Mouse (Mus musculus) WW6 (cell line): ENCODE data around the gene Thsd7a.

Experiments used
- DNase-seq: peaks from one replicate; pipeline ENCODE4 v3.0.0-alpha.2; 2013; ENCODE audit warnings: low read depth, low spot score

Thsd7a gene

GRCm38 (mm10) chr6:12693239-12693638 is 56.0 kb downstream of the Thsd7a start:
- no peak for DNase-seq

DNA sequence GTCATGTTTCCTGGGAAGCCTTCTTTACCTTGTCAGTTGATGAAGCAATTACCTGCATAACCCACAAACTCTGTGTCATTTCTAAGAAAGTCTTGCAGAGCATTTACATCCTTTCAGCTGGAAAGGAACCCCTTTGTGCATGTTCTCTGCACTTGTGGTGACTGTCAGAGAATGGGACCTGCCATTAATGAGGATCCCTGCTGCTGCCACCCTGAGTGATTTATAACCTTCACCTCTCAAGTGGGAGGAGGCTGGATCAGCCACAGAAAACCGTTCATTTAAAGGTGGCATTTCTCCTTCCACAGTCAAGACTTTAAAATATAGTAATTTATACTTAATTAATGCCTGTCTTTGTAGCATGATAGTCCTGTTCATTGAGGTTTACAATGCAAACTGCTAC is 99.6 kb downstream of the Thsd7a start:
- DNase-seq = no peak

GRCm38 (mm10) chr6:12628637-12629246 is 120.5 kb downstream of the Thsd7a start:
- DNase-seq = no peak

DNA sequence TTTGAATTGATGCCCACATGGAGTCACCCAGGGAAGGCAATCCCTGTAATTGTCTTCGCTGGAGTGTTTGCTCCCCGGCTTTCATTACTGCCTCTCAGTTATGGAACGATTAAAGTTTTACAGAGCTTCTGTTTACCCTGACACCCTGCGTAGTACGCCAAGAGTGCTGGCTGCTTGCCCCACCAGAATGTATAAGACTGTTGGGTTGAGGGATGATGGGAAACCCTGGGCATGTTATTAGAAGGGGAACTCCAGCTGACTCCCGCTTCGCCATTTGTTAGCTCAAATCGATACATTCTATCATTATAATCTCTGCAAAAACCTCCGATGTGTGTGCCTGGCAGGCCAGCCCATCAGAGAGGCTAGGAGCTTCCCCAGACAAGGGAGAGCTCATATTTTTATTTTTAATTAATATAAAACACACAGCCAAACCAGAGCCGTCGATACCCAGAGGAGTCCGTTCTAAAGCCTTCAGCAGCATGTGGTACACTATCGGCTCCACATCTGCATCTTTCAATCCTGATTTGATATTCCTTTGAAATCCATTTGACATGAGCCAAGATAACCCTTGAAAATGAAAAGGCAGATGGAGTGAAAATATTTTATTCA is 142.5 kb downstream of the Thsd7a start:
- no peak for DNase-seq

DNA sequence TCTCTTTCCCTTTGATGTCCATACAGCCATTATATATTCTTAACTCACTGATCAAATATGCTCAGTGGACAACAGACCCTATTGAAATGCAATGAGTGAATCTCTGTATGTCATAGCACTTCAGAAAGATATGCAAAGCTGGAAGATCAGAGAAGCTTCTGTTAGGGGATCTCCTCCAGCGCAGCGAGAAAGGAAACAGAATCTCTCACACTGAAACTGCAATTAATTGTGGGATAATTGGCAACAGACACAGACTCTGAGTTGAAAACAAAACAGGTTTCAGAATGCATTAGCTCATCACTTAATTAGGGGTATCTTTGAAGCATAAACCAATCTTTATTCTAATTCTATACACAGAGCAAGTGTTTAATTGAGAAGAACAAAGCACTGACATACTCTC is 146.3 kb downstream of the Thsd7a start:
- no peak for DNase-seq

DNA sequence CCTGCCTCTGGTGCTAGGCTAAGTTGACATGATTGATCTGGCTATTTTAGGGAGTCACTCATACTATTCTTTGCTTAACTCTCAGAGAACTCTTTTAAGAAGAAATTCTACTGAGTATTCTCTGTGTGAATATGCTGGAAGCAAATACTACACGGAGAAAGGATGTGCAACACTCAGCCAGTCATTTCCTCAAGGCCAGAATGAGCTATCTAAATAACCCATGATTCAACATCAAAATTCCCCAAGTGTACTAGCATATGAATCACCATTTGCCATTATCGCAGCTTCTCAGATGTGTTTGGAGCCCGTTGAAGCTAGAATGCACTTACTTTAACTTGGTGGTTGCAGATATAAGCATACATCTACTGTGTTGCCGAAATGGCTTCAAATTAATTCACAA is 147.0 kb downstream of the Thsd7a start:
- DNase-seq = no peak

GRCm38 (mm10) chr6:12584456-12584855 is 164.8 kb downstream of the Thsd7a start:
- DNase-seq = no peak

DNA sequence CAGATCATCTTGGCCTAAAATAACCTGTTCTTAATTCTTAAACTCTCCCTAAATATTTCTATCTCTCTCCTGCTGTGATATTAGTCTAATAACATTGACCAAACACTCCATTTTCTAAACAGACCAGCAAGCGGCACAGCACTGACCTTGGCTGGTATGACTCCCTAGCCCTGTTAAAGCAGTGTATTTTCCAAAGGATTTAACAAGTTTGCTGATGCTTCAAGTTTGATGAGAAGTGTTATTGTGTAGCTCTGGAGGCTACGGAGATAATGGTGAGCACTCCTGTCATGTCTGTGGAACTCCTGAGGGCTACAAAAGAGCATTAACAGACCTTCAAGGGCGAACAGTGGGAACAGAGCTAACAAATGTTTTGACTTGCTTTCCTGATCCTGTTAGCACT is 168.1 kb downstream of the Thsd7a start:
- no peak for DNase-seq

DNA sequence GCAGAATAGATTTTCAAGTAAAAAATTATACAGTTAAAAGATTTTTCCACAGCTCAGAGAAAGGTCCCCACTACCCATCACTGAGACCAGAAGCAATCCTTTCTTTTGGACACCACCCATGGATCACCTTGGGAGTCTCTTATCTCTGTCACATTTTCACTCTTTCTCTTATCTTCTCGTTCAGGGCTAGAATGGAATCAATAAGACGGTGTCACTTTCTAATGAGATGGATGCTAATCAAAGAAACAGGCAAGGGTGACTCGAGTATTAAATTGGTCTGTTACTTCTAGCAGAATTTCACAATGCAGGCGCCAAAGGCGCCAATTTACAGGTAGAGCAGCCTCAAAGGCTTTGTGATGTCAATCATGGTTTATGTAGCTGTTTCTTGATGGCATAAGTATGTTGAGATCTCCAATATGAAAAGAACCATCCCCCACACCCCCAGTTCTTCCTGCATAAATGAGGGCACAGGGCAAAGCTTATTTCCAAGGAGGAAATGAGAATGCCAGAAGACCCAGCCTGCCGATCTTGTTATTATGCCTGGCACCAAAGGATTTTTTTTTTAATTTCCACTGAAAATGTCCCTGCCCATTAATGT is 173.5 kb downstream of the Thsd7a start:
- no peak for DNase-seq

GRCm38 (mm10) chr6:12572202-12572601 is 177.0 kb downstream of the Thsd7a start:
- no peak for DNase-seq

DNA sequence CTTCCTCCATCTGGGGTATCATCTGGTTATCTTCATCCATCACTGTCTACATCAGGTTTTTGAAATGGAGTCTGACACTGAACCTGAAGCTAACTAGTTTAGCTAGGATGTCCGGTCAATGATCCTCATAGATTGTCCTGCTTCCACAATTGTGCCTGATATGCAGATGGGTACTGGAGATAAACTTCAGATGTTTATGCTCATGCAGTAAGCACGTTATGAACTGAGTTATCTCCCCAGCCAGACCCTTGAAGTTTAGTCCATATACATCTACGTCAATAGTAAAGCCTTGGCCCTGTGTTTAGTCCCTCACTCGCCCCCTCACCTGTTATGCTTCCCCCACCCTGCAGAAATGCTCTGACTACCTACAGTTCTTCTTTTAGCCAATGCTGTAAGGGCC is 184.1 kb downstream of the Thsd7a start:
- no peak for DNase-seq

DNA sequence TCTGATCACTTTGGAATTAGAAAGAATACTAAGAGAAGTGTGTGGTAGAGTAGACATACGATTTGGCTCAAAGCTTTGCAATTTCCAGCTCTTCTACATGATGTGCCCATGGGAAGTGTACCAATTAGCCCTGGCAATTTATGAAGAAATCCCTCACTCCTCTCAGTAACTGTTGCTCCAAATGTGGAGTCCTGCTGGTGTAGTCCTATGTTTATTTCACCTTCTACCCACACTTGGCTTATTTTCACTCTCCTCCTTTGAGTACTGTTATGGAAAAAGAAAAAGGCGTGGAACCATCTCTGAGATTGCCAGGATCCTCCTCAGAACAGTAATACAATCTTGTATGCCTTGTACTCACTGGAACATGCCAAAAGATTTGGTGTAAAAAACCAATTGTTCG is 186.9 kb downstream of the Thsd7a start:
- DNase-seq = no peak

- DNase-seq = no peak
These were observed 188.7 kb downstream of the Thsd7a start for GRCm38 (mm10) chr6:12560500-12560899.

GRCm38 (mm10) chr6:12555114-12556099 is 193.8 kb downstream of the Thsd7a start:
- no peak for DNase-seq

GRCm38 (mm10) chr6:12551176-12551575 is 198.0 kb downstream of the Thsd7a start:
- no peak for DNase-seq

GRCm38 (mm10) chr6:12550054-12550655 is 199.1 kb downstream of the Thsd7a start:
- no peak for DNase-seq

DNA sequence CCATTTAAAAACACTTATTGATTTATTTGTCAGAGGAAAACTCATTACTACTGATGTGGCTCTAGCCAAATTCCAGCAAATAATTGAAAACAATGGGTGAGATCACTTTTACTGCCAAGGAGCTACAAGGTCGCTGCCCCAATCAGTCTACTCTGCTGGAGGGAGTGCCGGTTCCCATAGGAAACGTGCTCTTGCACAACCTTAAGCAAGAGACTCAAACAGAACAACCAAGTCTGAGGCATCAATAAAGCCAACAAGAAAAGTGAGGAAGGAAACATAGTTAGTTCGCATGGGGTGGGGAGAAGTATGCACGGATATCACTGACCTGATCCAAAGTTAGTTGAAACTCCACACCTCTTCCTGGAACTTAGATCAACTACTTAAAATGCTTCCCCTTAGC is 205.1 kb downstream of the Thsd7a start:
- DNase-seq = no peak

- no peak for DNase-seq
These were observed 206.7 kb downstream of the Thsd7a start for GRCm38 (mm10) chr6:12542496-12542895.

- DNase-seq = no peak
These were observed 230.1 kb downstream of the Thsd7a start for GRCm38 (mm10) chr6:12519121-12519520.

DNA sequence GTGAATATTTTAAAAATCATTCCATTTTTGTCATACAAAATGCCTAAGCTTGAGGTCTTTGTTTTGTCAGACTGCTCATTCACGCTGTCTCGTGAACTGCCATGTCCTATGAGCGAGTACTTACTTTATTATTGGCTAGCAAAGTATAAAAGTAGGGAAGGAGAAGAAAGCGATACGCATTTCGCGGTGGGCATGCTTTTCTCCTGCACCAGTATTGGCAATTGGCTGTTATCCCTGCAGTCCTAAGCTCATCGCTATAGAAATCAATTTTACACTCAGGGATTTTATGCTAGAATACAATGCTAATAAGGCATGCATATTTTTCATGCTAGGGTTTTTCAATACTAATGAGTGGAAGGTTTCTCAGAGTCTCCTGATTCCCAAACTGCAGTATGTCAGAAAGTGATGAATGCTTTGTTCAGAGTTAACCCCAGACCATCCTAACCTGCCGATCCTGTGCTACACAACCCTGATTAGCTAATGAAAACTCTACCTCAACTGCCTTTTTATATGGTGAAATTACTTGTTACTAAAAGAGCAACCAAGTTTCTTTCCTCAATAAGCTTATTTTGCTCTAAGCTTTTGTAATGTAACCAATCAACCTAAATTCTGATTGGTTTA is 230.8 kb downstream of the Thsd7a start:
- DNase-seq = no peak

DNA sequence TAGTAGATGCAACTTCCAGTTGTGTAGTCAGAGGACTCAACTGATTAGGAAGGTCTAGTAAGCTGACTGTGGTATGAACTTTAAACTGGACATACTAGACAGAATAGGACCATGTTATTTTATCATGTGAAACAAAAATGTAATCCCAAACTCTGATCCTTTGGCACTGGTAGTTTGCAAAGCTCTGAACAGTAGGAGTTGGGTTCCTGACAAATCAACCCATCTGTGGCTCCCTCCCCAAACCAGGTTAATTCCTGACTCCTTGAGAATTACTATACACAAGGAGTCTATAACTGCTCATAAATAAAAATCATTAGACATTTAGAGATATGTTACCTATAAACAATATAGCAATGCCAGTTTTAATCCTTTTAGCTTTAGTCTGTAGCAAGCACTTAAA is 231.5 kb downstream of the Thsd7a start:
- no peak for DNase-seq
